Mouse (Mus musculus) olfactory bulb, adult 2 months (tissue): Measurements from ENCODE around the gene Ddb1.

Source experiments
- CTCF ChIP-seq: fragments of 200-500 bp; IDR thresholded peaks from 2 replicates; pipeline ENCODE4 v1.5.1; 2012; ENCODE audit warnings: low read depth, mild to moderate bottlenecking, low read length, moderate library complexity; ENCODE audit not compliant: insufficient read depth
- POLR2A ChIP-seq: fragments of 200-500 bp; IDR thresholded peaks from 2 replicates; pipeline ENCODE4 v1.6.1; 2012; ENCODE audit warnings: mild to moderate bottlenecking, low read depth, low read length, moderate library complexity; ENCODE audit not compliant: insufficient read depth

- no peak for TF ChIP-seq CTCF
- no peak for TF ChIP-seq POLR2A
Observed at GRCm38 (mm10) chr19:10598188-10598587, 6.9 kb upstream of the Ddb1 start.
